8 mouse cellular contexts compared by ENCODE assay signal in the genomic region with DNA sequence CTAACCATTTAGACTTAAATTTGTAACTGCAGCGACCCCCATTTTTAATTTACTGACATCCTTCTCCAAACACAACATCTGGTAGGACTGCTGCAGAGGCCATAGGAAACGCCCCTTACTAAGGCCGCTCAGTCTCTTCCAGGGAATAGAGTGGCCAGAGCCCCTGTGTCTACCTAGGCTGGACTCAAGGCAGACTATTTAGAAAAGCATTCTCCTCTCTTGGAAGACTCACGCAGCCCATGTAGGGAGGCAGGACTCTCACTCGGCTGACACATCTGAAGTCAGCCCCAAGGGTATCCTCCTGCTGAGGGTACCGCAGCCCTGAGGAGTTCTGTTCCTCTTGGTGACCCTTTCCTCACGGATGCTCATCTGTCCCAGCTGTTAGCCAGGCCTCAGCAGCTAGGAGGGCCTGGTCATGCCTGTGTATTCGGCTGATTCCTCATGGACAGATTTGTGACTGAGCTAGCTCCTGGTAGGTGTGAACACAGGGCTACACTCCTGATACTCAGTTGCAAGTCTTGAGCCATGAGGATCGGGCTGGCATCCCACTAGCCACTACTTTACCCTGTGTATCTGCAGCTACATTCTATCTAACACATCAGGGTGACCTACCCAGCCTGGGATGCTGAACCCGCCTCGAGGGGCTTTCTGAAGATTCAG.
DNase-seq lines count a peak whose midpoint lies in the region; ATAC-seq lines count a peak whose summit lies in the region.

No protein-coding gene starts in this region.

- ATAC-seq in kidney, embryonic 14.5 days (ENCODE audit: low FRiP score, low TSS enrichment), result peak; percentile 25; the same call in 1 of the 2 replicates
- peak; percentile 62 for ATAC-seq in forebrain, embryonic 12.5 days (ENCODE audit: low FRiP score)
- ATAC-seq in intestine, embryonic 16.5 days, result peak; percentile 53; the same call in 1 of the 2 replicates
- ATAC-seq in neural tube, embryonic 12.5 days (ENCODE audit: low FRiP score, low read depth), result peak; percentile 41

- DNase-seq in kidney, postnatal 10 days, result no peak
- DNase-seq in adrenal gland, postnatal 10 days, result no peak
- no peak for DNase-seq in spleen, postnatal 36 days (ENCODE audit: low spot score in 2 of 2)
- DNase-seq in cerebellum, adult 8-10 months, result no peak

- H3K4me3 ChIP-seq in kidney, embryonic 14.5 days (ENCODE audit: low read length), result no peak overlapping the region
- no peak overlapping the region for H3K4me3 ChIP-seq in forebrain, embryonic 12.5 days (replicated peaks)
- H3K4me3 ChIP-seq in intestine, embryonic 16.5 days (ENCODE audit: low read length), result no peak overlapping the region
- no peak overlapping the region for H3K4me3 ChIP-seq in neural tube, embryonic 12.5 days

- no peak overlapping the region for H3K9ac ChIP-seq in kidney, embryonic 14.5 days (ENCODE audit: low read depth, low read length)
- no peak overlapping the region for H3K9ac ChIP-seq in forebrain, embryonic 12.5 days
- no peak overlapping the region for H3K9ac ChIP-seq in intestine, embryonic 16.5 days (ENCODE audit: low read depth, low read length)
- no peak overlapping the region for H3K9ac ChIP-seq in neural tube, embryonic 12.5 days

- no peaks in the 10 kb centered on the region for H3K27me3 ChIP-seq in kidney, embryonic 14.5 days (ENCODE audit: control insufficient read depth, insufficient read depth, low read length)
- H3K27me3 ChIP-seq in forebrain, embryonic 12.5 days, result no peaks in the 10 kb centered on the region
- no peaks in the 10 kb centered on the region for H3K27me3 ChIP-seq in intestine, embryonic 16.5 days (replicated peaks; ENCODE audit: control insufficient read depth, insufficient read depth, low read length)
- H3K27me3 ChIP-seq in neural tube, embryonic 12.5 days (replicated peaks), result no peaks in the 10 kb centered on the region

- H3K4me2 ChIP-seq in kidney, embryonic 14.5 days (replicated peaks; ENCODE audit: low read depth, low read length), result no peak overlapping the region
- H3K4me2 ChIP-seq in forebrain, embryonic 12.5 days, result no peak overlapping the region
- H3K4me2 ChIP-seq in intestine, embryonic 16.5 days (ENCODE audit: low read depth, low read length), result no peak overlapping the region
- H3K4me2 ChIP-seq in neural tube, embryonic 12.5 days (replicated peaks), result no peak overlapping the region

- no peak overlapping the region for H3K27ac ChIP-seq in kidney, embryonic 14.5 days (ENCODE audit: low read depth, low read length)
- H3K27ac ChIP-seq in forebrain, embryonic 12.5 days, result no peak overlapping the region
- H3K27ac ChIP-seq in intestine, embryonic 16.5 days (ENCODE audit: low read length), result no peak overlapping the region
- H3K27ac ChIP-seq in neural tube, embryonic 12.5 days, result no peak overlapping the region

- 66% methylated on average over 11 of the region's 11 CpGs for WGBS in kidney, embryonic 14.5 days
- WGBS in forebrain, embryonic 12.5 days, result 64% methylated on average over 11 of the region's 11 CpGs
- WGBS in intestine, embryonic 16.5 days, result 61% methylated on average over 11 of the region's 11 CpGs
- WGBS in neural tube, embryonic 12.5 days, result 68% methylated on average over 11 of the region's 11 CpGs

- H3K9me3 ChIP-seq in kidney, embryonic 14.5 days (ENCODE audit: control insufficient read depth, low read length), result no peaks in the 10 kb centered on the region
- 0 out of 2 replicates have a peak, but pooled peaks cover 3% of the 10 kb centered on the region for H3K9me3 ChIP-seq in forebrain, embryonic 12.5 days
- H3K9me3 ChIP-seq in intestine, embryonic 16.5 days (ENCODE audit: control insufficient read depth, low read length), result no peaks in the 10 kb centered on the region
- H3K9me3 ChIP-seq in neural tube, embryonic 12.5 days, result no peaks in the 10 kb centered on the region

- no peaks in the 10 kb centered on the region for H3K4me1 ChIP-seq in kidney, embryonic 14.5 days (ENCODE audit: control insufficient read depth, insufficient read depth, low read length)
- H3K4me1 ChIP-seq in forebrain, embryonic 12.5 days, result peaks cover 4% of the 10 kb centered on the region; the same call in 1 of the 2 replicates
- no peaks in the 10 kb centered on the region for H3K4me1 ChIP-seq in intestine, embryonic 16.5 days (ENCODE audit: control insufficient read depth, insufficient read depth, low read length)
- H3K4me1 ChIP-seq in neural tube, embryonic 12.5 days, result no peaks in the 10 kb centered on the region

- H3K36me3 ChIP-seq in kidney, embryonic 14.5 days (ENCODE audit: control insufficient read depth, insufficient read depth, low read length), result no peaks in the 10 kb centered on the region
- no peaks in the 10 kb centered on the region; the same call in 1 of the 2 replicates for H3K36me3 ChIP-seq in forebrain, embryonic 12.5 days (replicated peaks)
- no peaks in the 10 kb centered on the region for H3K36me3 ChIP-seq in intestine, embryonic 16.5 days (ENCODE audit: control insufficient read depth, insufficient read depth, low read length)
- no peaks in the 10 kb centered on the region for H3K36me3 ChIP-seq in neural tube, embryonic 12.5 days
